Mouse (Mus musculus): ENCODE measurements around the gene Rbp7. TPM values are rescaled to one million over a fixed set of nuclear protein-coding genes. Genes with fewer than 3 reads are reported as not detected.

Rbp7 gene
- polyA plus RNA-seq (2015; fragmentation: Nextera tagmentation; extraction: Ambion mirVana) = 1.8 and 3.0 TPM in 2 replicates

DNA sequence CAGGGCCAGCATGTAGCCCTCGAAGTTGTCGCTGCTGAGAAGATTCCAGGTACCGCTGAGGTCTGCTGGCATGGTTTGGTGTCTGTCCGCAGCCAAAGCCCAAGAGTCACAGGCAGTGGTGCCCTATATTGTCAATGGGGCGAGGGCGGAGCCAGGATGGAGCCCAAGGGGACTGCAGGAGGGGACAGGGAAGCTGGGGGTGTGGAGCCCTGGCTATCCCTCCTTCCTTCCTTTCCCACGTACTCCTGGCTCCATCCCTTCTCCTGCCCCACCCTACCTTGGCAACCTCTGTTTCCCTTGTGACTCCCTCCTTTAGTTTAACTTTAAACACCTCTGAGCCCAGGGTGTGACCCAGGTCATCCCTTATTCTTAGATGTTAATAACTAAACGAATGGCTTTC is at the start of gene Rbp7:
Rbp7 (minus strand) TSS at position 100 of the 400 bp plus-strand sequence.
- Histone ChIP-seq H3K36me3 (no peaks in the 10 kb centered on the region), H3K4me3 (replicated peaks) (no peak within 1 kb of the TSS), H3K4me2 (no peak within 1 kb of the TSS), H3K27ac (no peak within 1 kb of the TSS), H3K9me3 (no peaks in the 10 kb centered on the region), H3K4me1 (no peaks in the 10 kb centered on the region), H3K9ac (no peak within 1 kb of the TSS), H3K27me3 (replicated peaks) (no peaks in the 10 kb centered on the region)
- 41% methylated on average over 8 of the region's 8 CpGs for WGBS
- ATAC-seq (ENCODE audit: insufficient read depth, low FRiP score, low read depth) = no peak

DNA sequence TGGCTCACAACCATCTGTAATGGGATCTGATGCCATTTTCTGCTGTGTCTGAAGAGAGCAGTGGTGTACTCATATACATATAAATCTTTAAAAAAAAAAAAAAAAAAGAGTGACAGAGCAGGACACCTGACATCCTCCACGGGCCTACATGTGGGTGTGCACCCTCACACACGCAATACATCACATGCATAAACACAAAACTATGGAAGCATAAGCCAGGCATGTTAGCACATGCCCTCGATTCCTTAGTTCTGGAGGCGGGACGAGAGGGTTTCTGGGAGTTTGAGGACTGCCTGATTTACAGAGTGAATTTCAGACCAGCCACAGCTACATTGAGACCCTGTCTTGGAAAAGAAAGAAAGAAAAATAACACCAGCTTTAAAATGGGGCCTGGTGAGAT is 49.6 kb upstream of the Rbp7 start:
- Histone ChIP-seq H3K27me3 (replicated peaks) (no peaks in the 10 kb centered on the region), H3K36me3 (0 out of 2 replicates have a peak, but pooled peaks cover 6% of the 10 kb centered on the region), H3K9me3 (no peaks in the 10 kb centered on the region), H3K4me2 (no peak overlapping the region), H3K27ac (no peak overlapping the region), H3K4me1 (no peaks in the 10 kb centered on the region), H3K4me3 (replicated peaks) (no peak overlapping the region), H3K9ac (no peak overlapping the region)
- ATAC-seq (ENCODE audit: insufficient read depth, low FRiP score, low read depth) = no peak
- 68% methylated on average over 5 of the region's 5 CpGs for WGBS

DNA sequence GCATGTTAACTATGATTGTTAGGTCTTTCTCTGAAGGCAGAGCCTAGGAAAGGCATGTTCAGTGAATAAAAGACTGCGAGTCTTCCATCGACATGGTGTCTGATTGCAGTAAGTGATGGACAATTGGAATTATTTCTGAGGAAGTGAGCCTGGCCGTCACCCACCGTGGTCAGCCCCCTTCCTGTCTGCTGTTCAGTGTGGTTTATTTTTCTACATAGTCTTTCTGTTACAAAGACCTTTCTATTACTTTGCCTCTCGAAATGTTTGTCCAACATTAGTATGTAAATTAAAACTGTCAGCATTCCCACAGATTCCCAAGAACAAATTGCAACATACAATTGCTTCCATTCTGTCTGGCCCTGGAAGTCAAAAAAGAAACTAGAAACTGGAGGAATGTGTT is 45.0 kb upstream of the Rbp7 start:
- Histone ChIP-seq H3K9me3 (no peaks in the 10 kb centered on the region), H3K9ac (no peak overlapping the region), H3K4me2 (no peak overlapping the region), H3K4me1 (no peaks in the 10 kb centered on the region), H3K27me3 (replicated peaks) (no peaks in the 10 kb centered on the region), H3K36me3 (peaks cover 30% of the 10 kb centered on the region), H3K4me3 (replicated peaks) (no peak overlapping the region), H3K27ac (no peak overlapping the region)
- 85% methylated on average over 5 of the region's 5 CpGs for WGBS
- no peak for ATAC-seq (ENCODE audit: insufficient read depth, low FRiP score, low read depth)

DNA sequence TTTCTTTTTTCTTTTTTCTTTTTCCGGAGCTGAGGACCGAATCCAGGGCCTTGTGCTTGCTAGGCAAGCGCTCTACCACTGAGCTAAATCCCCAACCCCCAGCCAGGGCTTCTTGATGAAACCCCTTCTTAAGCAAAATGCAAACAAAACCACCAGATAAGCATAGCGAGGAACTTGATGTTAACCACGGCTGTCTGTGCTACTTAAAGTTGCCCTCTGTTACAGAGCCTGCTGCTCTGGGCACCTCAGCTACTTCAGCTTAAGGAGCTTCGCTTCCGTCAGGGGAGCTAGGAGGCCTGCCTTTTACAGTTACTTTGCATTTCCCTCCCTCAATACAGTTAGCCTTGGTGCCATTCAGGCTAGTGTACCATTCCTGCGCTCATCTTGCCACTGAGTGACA is 44.1 kb upstream of the Rbp7 start:
- Histone ChIP-seq H3K9ac (no peak overlapping the region), H3K4me3 (replicated peaks) (no peak overlapping the region), H3K27me3 (replicated peaks) (no peaks in the 10 kb centered on the region), H3K4me1 (no peaks in the 10 kb centered on the region), H3K9me3 (no peaks in the 10 kb centered on the region), H3K36me3 (peaks cover 38% of the 10 kb centered on the region), H3K4me2 (no peak overlapping the region), H3K27ac (no peak overlapping the region)
- 74% methylated on average over 8 of the region's 8 CpGs for WGBS
- ATAC-seq (ENCODE audit: insufficient read depth, low FRiP score, low read depth) = no peak

DNA sequence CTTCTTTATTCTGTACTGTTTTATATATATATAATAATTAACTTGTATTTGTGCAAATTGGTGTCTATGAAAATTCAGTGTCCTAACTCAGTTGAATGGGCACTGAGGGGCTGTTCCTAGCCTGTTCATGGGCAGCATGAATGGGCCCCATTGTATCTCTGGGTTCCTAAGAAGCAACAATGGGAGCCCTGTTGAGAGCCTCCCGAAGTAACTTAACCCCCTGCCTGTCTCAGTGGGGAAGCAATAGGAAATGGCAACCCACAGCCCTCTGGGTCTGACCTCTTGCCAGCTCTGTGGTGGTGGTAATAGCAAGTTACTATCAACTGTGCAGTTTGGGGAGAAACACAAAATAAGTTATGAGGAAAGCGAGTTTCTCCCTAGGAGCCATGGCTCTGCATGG is 41.8 kb upstream of the Rbp7 start:
- no peak overlapping the region for H3K4me3 ChIP-seq (replicated peaks)
- ATAC-seq (ENCODE audit: insufficient read depth, low FRiP score, low read depth) = no peak
- H3K27ac ChIP-seq = no peak overlapping the region
- H3K4me2 ChIP-seq = no peak overlapping the region
- H3K36me3 ChIP-seq = peaks cover 44% of the 10 kb centered on the region
- no peak overlapping the region for H3K9ac ChIP-seq
- 75% methylated on average over 2 of the region's 2 CpGs for WGBS
- no peaks in the 10 kb centered on the region for H3K27me3 ChIP-seq (replicated peaks)
- H3K9me3 ChIP-seq = no peaks in the 10 kb centered on the region
- H3K4me1 ChIP-seq = no peaks in the 10 kb centered on the region

DNA sequence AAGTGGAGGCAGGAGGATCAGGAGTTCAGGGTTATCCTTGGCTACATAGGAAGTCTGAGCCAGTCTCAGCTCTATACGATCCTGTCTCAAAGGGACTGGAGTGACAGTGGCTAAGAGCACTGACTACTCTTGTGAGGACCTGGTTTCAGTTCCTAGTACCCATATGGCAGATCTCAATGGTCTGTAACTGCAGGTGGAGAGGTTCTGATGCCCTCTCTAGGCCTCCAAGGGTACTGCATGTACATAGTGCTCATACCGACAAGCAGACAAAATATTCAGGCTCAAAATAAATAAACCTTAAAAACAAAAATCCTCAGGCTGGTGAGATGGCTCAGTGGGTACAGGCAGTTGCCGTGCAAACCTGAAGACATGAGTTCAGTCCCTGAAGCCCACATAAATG is 36.4 kb upstream of the Rbp7 start:
- Histone ChIP-seq H3K9me3 (no peaks in the 10 kb centered on the region), H3K27me3 (replicated peaks) (no peaks in the 10 kb centered on the region), H3K36me3 (peaks cover 44% of the 10 kb centered on the region), H3K4me2 (no peak overlapping the region), H3K4me1 (peaks cover 1% of the 10 kb centered on the region; the same call in 1 of the 2 replicates), H3K9ac (no peak overlapping the region), H3K4me3 (replicated peaks) (no peak overlapping the region), H3K27ac (no peak overlapping the region)
- WGBS = 97% methylated on average over 3 of the region's 3 CpGs
- no peak for ATAC-seq (ENCODE audit: insufficient read depth, low FRiP score, low read depth)

DNA sequence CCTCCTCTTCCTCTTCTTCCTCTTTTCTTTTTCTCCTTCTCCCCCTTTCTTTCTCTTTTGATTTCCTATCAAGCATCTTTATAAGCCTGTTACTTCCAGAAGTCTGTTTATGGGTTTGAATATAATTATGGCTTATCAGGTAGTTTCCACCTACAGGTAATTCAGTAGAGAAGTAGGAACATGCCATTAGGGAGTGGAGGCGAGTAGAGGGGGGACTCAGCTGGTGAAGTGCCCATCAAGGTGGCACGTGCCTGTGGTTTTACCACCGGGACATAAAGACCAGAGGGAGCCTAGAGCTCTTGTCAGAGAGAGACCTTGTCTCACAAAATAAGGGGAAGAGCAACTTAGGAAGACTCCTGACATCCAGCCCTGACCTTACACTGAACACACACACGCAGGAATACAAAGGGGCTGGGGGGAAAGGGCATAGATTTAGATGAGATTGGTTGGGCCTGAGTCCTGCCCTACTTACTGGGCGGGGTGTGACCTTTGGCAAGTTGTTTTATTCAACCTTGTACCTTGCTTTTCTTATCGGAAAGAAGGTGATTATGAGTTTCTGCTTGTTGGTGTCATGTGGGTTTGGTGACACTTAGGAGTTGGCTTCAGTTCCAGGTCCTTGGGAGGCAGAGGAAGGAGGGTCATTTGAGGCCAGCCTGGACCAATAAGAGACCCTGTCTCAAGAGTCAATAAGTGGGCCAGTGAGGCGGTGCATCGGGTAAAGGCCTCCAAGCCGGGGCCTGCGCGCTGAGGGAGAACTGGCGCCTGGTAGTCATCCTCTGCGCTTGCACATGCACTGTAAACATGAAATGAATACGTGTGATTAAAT is 34.9 kb upstream of the Rbp7 start:
- H3K27me3 ChIP-seq (replicated peaks) = no peaks in the 10 kb centered on the region
- H3K9me3 ChIP-seq = no peaks in the 10 kb centered on the region
- H3K4me3 ChIP-seq (replicated peaks) = no peak overlapping the region
- peaks cover 3% of the 10 kb centered on the region; the same call in 1 of the 2 replicates for H3K4me1 ChIP-seq
- ATAC-seq (ENCODE audit: insufficient read depth, low FRiP score, low read depth) = peak; percentile 29; the same call in 1 of the 2 replicates
- H3K27ac ChIP-seq = no peak overlapping the region; the same call in 1 of the 2 replicates
- H3K4me2 ChIP-seq = no peak overlapping the region
- WGBS = 86% methylated on average over 14 of the region's 14 CpGs
- peaks cover 32% of the 10 kb centered on the region for H3K36me3 ChIP-seq
- no peak overlapping the region for H3K9ac ChIP-seq

DNA sequence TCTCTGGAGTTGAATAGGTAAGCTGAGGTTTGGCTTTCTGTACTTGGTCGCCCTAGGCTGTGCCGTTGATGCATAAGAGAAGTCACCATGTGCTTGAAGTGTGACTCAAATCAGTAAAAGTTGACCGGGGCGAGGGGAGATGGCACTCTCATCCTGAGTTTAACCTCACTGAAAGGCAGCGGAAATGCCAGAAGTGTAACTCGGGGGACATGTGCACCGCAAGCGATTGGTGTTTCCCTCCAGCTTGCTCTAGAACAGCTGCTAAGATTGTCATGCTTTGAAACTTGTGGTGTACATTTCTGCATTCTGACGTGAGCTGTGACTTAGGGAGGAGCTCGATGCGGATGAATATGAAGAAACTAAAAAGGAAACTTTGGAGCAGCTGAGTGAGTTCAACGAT is 33.0 kb upstream of the Rbp7 start:
- Histone ChIP-seq H3K9me3 (no peaks in the 10 kb centered on the region), H3K27me3 (replicated peaks) (no peaks in the 10 kb centered on the region), H3K9ac (no peak overlapping the region), H3K27ac (no peak overlapping the region), H3K4me2 (no peak overlapping the region), H3K4me3 (replicated peaks) (no peak overlapping the region), H3K4me1 (peaks cover 5% of the 10 kb centered on the region; the same call in 1 of the 2 replicates), H3K36me3 (peaks cover 16% of the 10 kb centered on the region)
- 92% methylated on average over 12 of the region's 12 CpGs for WGBS
- no peak for ATAC-seq (ENCODE audit: insufficient read depth, low FRiP score, low read depth)

DNA sequence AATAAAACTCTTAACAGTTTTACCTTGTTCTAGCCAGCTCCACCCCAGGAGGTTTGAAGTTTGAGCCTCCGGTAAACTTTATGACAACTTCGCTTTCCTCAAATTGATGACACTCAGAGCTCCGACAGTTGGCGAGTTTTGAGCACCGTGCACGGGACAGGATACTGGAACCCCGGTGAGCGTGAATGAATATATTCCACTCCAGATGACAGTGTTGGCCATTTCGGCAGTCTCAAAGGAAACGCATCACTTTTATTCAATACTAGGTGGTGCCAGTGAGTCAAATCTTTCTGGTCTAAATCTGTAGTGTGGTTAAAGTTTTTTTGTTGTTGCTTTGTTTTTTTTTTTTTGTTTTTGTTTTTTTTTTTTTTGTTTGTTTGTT is 31.0 kb upstream of the Rbp7 start:
- ATAC-seq (ENCODE audit: insufficient read depth, low FRiP score, low read depth) = no peak
- H3K9ac ChIP-seq = peak overlapping the region; percentile 45; the same call in 1 of the 2 replicates
- H3K27me3 ChIP-seq (replicated peaks) = no peaks in the 10 kb centered on the region
- peaks cover 5% of the 10 kb centered on the region; the same call in 1 of the 2 replicates for H3K4me1 ChIP-seq
- WGBS = under 1% methylated on average over 10 of the region's 10 CpGs
- H3K36me3 ChIP-seq = peaks cover 6% of the 10 kb centered on the region; the same call in 1 of the 2 replicates
- peak overlapping the region; percentile 78 for H3K4me2 ChIP-seq
- H3K27ac ChIP-seq = peak overlapping the region; percentile 59
- H3K4me3 ChIP-seq (replicated peaks) = peak overlapping the region; percentile 65
- no peaks in the 10 kb centered on the region for H3K9me3 ChIP-seq

DNA sequence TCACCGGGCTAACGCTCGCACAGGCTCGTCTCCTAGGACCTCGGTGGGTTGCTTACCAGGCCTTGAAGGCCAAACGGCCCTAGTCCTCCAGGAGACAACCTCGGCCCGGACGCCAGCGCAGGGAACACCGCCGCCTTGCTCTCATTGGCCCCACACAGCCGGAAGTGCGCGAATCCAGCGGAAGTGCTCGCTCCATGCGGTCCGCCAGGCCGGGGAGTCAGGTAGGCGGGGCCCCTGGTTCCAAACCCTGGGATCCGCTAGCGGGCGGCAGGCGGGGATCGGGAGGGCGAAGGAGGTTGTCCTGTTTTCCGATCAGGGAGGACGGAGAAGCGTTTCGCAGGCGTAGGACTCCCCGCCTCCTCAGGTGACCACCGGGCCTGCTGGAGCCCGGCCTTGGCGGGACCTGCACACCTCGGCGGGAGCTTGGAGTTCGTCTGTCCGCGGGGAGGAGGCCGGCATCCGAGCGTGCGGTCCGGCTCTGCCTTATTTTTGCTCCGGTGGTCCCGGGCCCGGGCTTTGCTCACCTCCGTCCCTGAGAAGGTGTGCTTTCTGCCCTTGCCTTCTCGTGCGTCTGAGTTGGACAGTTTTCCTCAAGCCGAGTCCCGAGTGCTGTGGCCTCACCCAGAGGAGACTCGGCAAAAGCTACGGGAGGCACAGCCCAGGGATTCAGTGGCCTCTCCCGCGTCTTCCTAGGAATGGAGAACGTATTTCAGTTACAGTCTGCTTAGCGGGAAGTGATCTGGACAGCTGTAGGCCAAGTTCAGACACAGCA is 30.5 kb upstream of the Rbp7 start, which contains the start of the genes Nmnat1 and Lzic:
Nmnat1 (minus strand) TSS at position 150 of the 772 bp plus-strand sequence.
Lzic (plus strand) TSS at position 177 of the 772 bp plus-strand sequence.
- Histone ChIP-seq H3K9ac (peak within 1 kb of the TSS; percentile 45; the same call in 1 of the 2 replicates), H3K4me1 (peaks cover 5% of the 10 kb centered on the region; the same call in 1 of the 2 replicates), H3K27ac (peak within 1 kb of the TSS; percentile 59), H3K27me3 (replicated peaks) (no peaks in the 10 kb centered on the region), H3K9me3 (no peaks in the 10 kb centered on the region), H3K36me3 (peaks cover 6% of the 10 kb centered on the region; the same call in 1 of the 2 replicates), H3K4me2 (peak within 1 kb of the TSS; percentile 78), H3K4me3 (replicated peaks) (peak within 1 kb of the TSS; percentile 65)
- WGBS = under 1% methylated on average over 60 of the region's 60 CpGs
- peak; percentile 95 for ATAC-seq (ENCODE audit: insufficient read depth, low FRiP score, low read depth)

DNA sequence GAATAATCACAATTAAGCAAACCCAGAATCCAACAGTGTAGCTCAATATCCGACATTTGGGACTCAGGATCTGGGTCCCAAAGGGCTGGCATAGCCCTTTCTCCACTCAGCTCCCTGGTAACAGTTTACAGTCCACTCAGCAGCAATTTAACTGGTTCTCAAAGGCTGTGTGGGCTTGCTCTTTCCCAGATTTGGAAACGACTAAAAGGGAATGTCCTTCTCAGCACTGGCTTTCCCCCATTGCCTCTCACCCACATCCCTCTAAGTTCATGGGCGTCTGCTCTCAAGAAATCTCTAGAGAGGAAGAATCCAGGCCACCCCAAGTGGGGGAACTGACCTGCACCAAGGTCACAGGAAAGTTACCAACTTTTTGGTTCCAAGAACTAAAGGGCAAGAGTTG is 29.8 kb upstream of the Rbp7 start:
- no peak for ATAC-seq (ENCODE audit: insufficient read depth, low FRiP score, low read depth)

More for the DNA sequence above, 29.8 kb upstream of the Rbp7 start:
- Histone ChIP-seq H3K4me1 (peaks cover 5% of the 10 kb centered on the region; the same call in 1 of the 2 replicates), H3K9me3 (no peaks in the 10 kb centered on the region), H3K27me3 (replicated peaks) (no peaks in the 10 kb centered on the region), H3K36me3 (peaks cover 6% of the 10 kb centered on the region; the same call in 1 of the 2 replicates), H3K4me2 (peak overlapping the region; percentile 78), H3K4me3 (replicated peaks) (peak overlapping the region; percentile 65), H3K27ac (peak overlapping the region; percentile 52; the same call in 1 of the 2 replicates), H3K9ac (peak overlapping the region; percentile 45; the same call in 1 of the 2 replicates)
- 52% methylated on average over 3 of the region's 3 CpGs for WGBS
